Mouse (Mus musculus) layer of hippocampus, postnatal 25 days (tissue): ENCODE results near the gene Fthl17f. TPM values are rescaled to one million over a fixed set of nuclear protein-coding genes. Genes with fewer than 3 reads are reported as not detected.
A peak's percentile ranks its signal among the peaks of the same experiment; 100 is the strongest.
"Not testable (repeated sequence)": the region's sequence is repeated elsewhere in the genome, so short reads cannot be mapped to it uniquely, and the experiment has no call there.

ENCODE experiments used
- DNase-seq, 2 experiments: peaks; one replicate each; pipeline ENCODE4 v3.0.0; 2022; ENCODE audit warnings: mixed read lengths in 2 of 2, low spot score in 1 of 2; ENCODE audit errors: extremely low spot score in 1 of 2
- total RNA-seq, 2 experiments: library from RNA; stranded (reverse); gene quantifications; 2 replicates each; pipeline ENCODE4 v1.2.3; 2021

Gene Fthl17f
- not detected for total RNA-seq

DNA sequence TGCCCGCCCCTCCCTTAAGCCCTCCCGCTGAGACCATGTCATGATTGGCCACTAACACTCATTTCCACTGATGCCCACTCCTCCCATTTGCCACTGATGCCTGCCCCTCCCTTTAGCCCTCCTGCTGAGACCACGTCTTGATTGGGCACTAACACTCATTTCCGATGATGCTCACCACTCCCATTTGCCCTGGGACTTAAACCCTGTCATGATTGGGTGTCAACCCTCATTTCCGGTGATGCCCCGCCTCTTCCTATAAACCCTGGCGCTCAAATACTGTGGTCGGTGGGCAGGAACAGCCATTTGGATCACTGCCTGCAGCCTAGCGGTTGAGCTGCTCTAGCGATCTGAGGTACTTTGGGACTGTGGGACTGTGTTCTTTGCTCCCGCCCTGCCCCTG is at the start of gene Fthl17f:
Fthl17f (plus strand) TSS at position 301 of the 400 bp plus-strand sequence.
- not testable (repeated sequence) for DNase-seq

- DNase-seq: no peak
Measured at GRCm38 (mm10) chrX:9016079-9016478, 46.7 kb upstream of the Fthl17f start.

- no peak for DNase-seq
Measured at GRCm38 (mm10) chrX:9019481-9019880, 43.3 kb upstream of the Fthl17f start.

GRCm38 (mm10) chrX:9033193-9033592 is 29.6 kb upstream of the Fthl17f start, which contains the start of gene Fthl17e:
Gene Fthl17e, plus strand, starts transcription at chrX:9033493.
- not testable (repeated sequence) for DNase-seq

GRCm38 (mm10) chrX:9041611-9042010 is 21.2 kb upstream of the Fthl17f start:
- not testable (repeated sequence) for DNase-seq

DNA sequence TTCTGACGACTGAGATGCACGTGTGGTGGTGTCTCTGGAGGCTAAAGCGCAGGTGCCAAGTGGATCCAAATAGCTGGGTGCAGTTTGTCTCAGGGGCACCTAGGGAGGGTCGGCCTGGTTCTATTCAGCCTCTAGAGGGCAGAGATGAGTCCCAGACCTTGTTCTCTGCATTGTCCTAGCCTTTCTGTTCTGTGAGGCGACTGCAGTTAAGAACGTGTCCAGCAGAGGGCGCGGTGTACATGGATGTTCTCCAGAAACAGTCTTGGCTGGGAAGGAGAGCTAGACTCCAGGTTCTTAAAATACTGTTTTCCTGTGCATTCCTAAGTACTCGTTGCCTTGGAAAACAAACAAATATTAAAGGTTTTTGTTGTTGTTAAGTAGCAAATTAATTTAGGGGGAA is 1.9 kb upstream of the Fthl17f start:
- DNase-seq: peak; percentile 84 to 98

DNA sequence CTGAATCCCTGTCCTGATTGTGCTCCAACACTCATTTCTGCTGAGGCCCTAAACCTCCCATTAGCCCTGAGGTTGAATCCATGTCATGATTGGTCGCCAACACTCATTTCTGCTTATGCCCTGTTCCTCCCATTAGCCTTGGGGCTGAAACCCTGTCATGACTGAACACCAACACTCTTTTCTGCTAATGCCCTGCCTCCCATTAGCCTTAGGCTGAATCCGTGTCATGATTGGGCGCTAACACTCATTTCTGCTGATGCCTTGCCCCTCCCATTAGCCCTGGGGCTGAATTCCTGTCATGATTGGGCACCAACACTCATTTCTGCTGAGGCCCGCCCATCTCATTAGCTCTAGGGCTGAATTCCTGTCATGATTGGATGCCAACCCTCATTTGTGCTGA is 714 bp upstream of the Fthl17f start:
- DNase-seq: no peak

DNA sequence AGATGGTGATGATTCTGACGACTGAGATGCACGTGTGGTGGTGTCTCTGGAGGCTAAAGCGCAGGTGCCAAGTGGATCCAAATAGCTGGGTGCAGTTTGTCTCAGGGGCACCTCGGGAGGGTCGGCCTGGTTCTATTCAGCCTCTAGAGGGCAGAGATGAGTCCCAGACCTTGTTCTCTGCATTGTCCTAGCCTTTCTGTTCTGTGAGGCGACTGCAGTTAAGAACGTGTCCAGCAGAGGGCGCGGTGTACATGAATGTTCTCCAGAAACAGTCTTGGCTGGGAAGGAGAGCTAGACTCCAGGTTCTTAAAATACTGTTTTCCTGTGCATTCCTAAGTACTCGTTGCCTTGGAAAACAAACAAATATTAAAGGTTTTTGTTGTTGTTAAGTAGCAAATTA is 14.9 kb downstream of the Fthl17f start:
- DNase-seq: peak in 1 of 2 experiments; percentile 58

- DNase-seq: not testable (repeated sequence)
Measured at GRCm38 (mm10) chrX:9095066-9095465, 32.3 kb downstream of the Fthl17f start.

- no peak for DNase-seq
Measured at GRCm38 (mm10) chrX:9104262-9104661, 41.4 kb downstream of the Fthl17f start, which contains the start of gene 4930402K13Rik. Gene 4930402K13Rik, plus strand, starts transcription at chrX:9104562.

GRCm38 (mm10) chrX:9110381-9110780 is 47.6 kb downstream of the Fthl17f start:
- no peak for DNase-seq

Other genes starting within 250 kb of the Fthl17f start
- gene Gm6592, start 219.0 kb upstream of the Fthl17f start, total RNA-seq: not detected
- not detected for gene Gm5751, start 188.8 kb upstream of the Fthl17f start, total RNA-seq
- gene B630019K06Rik, start 170.6 kb upstream of the Fthl17f start, total RNA-seq: 10 to 100 TPM; 27.5 to 33.7 TPM
- not detected for gene Fthl17b, start 100.0 kb upstream of the Fthl17f start, total RNA-seq
- not detected for gene Fthl17c, start 86.5 kb upstream of the Fthl17f start, total RNA-seq
- gene Fthl17d, start 76.3 kb upstream of the Fthl17f start, total RNA-seq: not detected
- not detected for gene Fthl17e, start 29.5 kb upstream of the Fthl17f start, total RNA-seq
- gene 4930402K13Rik, start 41.5 kb downstream of the Fthl17f start, total RNA-seq: not detected
- 1 to 10 TPM; 4.6 to 5.4 TPM for gene Lancl3, start 136.9 kb downstream of the Fthl17f start, total RNA-seq
- gene Gm14862, start 193.9 kb downstream of the Fthl17f start, total RNA-seq: not detected
- gene Xk, start 209.7 kb downstream of the Fthl17f start, total RNA-seq: 10 to 100 TPM; 12.0 to 15.8 TPM
- 1 to 10 TPM in 1 of 2 experiments, not detected in 1; 1.0 TPM for gene H2al1m, start 220.7 kb downstream of the Fthl17f start, total RNA-seq